Mouse (Mus musculus): ENCODE data around the gene Tmem200b.

- TF ChIP-seq POLR2A (IDR thresholded peaks at IDR 0.05; ENCODE audit: extremely low read depth, insufficient read depth, low read length), result no peak
- no peak for TF ChIP-seq CTCF (IDR thresholded peaks at IDR 0.05; ENCODE audit: low read depth, low read length)
These were observed 48.8 kb upstream of the Tmem200b start for GRCm38 (mm10) chr4:131872672-131873292.
